Mouse (Mus musculus) testis, postnatal 10 days (tissue): ENCODE data around the gene Actbl2.

Source experiments
- DNase-seq: peaks from one replicate; pipeline ENCODE4 v3.0.0; 2021; ENCODE audit warnings: low spot score

Actbl2 gene

DNA sequence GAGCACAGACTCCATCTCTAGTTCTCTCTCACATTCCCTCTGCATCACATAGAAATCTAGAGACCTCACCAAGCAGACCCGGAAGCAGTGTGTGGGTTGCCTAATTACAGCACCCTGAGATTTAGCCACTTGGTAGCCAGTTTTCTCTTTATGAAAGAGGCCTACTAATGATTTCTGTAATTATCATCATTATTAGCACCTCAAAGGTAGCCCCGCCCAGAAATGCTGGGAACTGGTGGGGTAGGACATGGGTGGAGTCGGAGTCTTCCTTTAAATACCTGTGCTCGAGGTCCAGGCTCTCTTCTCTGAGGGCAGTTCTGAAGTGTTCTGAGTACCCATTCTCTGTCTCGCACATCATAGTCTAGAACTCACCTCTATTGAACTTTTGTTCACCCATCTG, at the start of gene Actbl2:
Gene Actbl2, plus strand, starts transcription at position 301 of the 400 bp plus-strand sequence.
- no peak for DNase-seq

- DNase-seq = no peak
These were observed 44.0 kb upstream of the Actbl2 start for GRCm38 (mm10) chr13:111210649-111211378.

- no peak for DNase-seq
These were observed 26.0 kb upstream of the Actbl2 start for GRCm38 (mm10) chr13:111228768-111229167.

DNA sequence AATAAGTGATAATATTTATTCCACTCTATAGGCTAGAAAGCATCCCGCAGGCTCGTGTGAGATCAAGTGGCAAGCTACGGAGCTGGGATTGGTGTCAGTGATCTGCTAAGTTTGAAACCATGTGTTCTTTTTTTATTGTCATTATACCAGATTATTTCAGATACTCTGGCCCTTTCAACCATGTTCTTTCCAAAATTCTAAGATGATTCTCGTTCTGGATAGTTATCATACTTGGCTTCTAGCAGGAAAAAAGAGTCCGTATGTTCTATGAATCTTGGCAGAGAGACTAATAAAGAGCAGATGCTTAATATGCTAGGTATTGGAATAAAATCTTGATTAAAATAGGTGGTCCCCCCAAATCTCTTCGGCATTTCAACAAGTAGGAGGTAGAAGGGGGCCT, 25.3 kb upstream of the Actbl2 start:
- no peak for DNase-seq

- DNase-seq = no peak
These were observed 22.4 kb upstream of the Actbl2 start for GRCm38 (mm10) chr13:111232416-111232815.

DNA sequence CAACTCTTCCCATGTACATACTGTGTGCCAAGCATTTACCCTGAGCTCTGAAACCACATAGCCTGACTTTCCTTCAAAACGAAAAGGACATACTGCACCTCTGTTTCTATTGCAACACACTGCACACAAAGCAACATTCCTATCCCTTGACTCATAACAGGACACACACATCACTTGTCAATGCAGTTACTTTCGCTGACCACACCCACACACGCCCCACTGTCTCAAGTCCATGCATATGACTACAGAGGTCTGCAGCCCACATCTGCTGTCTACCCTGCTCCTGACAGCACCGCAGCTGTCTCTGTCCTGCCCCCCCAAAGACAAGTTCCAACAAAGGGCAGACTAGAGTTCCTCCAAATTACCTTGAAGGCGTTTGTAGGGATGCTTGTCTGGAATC, 21.5 kb upstream of the Actbl2 start:
- DNase-seq = no peak

GRCm38 (mm10) chr13:111234573-111234972, 20.2 kb upstream of the Actbl2 start:
- DNase-seq = no peak

- DNase-seq = peak; percentile 45
These were observed 19.1 kb upstream of the Actbl2 start for GRCm38 (mm10) chr13:111235719-111236166.

DNA sequence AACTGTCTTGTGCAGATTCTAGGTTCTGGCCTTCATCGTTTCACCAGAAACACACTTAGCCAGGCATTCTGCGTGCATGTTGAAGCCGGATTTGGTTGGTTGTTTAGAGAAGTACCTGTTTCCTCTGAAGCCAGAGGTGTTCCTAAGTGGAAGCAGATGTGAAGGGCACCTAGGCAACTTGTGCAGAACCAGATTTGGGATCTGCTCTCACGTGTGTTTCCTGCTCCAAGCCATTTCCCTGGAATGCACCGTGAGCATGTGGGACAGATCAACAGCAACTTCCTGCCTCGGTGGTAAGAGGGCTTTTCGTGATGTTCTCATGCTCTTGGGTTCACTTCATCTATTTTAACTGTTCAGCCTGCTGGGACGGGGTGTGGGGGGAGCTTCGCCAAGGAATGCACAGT, 18.4 kb upstream of the Actbl2 start:
- no peak for DNase-seq

DNA sequence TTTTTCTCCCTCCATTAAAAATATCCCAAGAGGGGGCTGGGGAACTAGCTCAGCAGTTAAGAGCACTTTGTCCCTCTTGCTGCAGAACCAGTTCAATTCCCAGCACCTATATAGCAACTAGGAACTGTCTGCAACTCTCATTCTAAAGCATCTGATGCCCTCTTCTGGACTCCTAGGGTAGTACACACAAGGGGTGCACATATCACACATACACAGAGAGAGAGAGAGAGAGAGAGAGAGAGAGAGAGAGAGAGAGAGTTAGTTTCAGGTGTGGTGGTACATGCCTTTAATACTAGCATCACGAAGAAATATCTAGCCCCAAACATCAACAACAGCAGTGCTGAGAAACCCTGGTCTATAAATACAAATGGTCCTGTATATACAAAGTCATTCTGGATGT, 17.5 kb upstream of the Actbl2 start:
- no peak for DNase-seq

DNA sequence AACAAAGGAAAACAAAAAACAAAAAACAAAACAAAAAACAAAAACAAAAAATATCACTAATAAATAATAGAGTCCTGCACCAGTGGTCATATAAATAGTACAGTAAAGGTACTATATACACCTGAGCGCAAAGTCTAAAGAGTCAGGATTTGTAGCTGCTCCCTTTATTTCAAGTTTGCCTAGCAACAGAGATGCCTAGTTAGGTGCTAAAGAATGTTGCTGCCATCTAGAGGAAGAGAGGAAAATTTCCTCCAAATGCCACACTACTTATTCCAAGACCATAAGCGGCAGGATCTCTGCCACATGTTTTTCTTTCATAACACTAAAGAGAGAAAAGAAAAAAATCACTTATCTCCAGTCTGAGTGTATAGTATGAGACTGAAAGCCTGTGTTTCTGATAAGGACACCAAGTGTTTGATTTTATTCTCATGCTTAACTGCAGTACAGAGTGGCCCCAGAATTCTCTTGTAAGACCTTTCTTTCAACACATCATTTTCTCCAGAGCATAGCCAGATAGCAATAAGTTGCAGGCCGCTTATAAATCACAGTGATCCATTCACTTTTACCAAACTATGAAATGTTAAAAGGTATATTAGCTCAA, 16.8 kb upstream of the Actbl2 start:
- no peak for DNase-seq

- no peak for DNase-seq
These were observed 3.7 kb upstream of the Actbl2 start for GRCm38 (mm10) chr13:111251106-111251505.

DNA sequence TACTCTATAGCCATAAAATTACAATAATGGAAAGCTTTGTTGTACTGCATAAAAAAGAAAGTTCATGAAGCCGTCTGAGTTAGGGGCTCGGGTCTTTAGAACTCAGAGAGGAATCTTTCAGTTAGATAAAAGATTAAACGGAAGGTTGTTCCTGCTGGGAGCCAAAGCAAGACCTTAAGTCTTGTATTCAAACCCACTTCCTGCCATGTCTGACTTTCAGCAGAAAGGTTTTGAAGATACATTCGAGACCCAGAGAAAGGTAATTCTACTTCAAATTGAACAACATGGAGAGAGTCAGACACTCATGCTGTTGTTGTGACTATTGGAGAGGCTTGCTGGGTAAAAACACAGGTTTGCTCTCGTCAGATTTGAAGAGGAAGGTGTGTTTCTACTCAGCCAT, 3.0 kb upstream of the Actbl2 start:
- DNase-seq = no peak

GRCm38 (mm10) chr13:111258016-111258415, 3.2 kb downstream of the Actbl2 start:
- no peak for DNase-seq

DNA sequence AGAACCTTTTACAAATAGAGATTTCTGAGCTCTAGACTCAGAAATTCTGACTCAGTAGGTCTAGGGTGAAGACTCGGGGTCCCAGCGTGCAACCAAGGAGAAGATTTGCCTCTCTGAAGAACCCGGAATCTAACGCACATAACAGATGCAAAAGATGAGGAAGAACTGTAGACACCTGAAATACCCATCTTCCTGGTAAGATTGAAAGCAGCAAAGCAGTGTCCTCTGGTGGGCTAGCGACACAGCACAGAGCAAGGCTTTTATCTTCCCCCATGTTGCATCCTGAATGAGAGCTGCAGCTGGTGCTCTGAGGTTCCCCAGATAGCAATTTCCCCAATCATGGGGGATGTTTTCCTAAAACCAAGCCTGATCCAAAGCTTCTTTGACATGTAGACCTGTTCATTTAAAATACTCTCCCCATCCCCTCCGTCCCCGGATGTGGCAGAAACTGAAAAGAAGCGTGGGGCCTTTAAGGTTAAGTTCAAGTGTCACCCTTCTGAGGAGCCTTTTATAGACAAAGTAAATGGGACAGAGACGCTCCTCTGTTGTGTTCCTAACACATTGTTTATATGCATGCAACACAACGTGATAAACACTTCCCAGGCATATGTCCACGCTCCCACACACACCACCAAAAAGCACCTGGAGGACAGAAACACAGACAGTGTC, 3.7 kb downstream of the Actbl2 start:
- DNase-seq = no peak

DNA sequence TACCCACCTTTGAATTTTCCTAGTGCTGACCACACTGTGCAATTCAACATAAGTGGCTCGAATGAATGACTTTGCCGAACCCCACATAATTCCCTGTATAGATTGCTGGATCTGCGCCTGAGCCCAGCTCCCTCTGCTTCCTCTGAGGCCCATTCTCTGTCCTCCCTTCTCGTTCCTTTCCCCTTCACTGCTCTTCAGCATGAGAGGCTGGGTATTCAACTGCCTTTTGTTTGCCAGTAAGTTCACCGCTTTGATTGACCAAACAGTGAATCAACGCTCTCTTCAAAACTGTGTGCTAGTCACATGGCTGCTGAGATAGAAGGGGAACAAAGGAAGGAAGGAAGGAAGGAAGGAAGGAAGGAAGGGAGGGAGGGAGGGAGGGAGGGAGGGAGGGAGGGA, 4.3 kb downstream of the Actbl2 start:
- no peak for DNase-seq

- no peak for DNase-seq
These were observed 4.9 kb downstream of the Actbl2 start for GRCm38 (mm10) chr13:111259711-111260110.

GRCm38 (mm10) chr13:111263186-111263585, 8.4 kb downstream of the Actbl2 start:
- no peak for DNase-seq

GRCm38 (mm10) chr13:111263758-111264157, 8.9 kb downstream of the Actbl2 start:
- no peak for DNase-seq

- DNase-seq = no peak
These were observed 10.6 kb downstream of the Actbl2 start for GRCm38 (mm10) chr13:111265231-111266000.

DNA sequence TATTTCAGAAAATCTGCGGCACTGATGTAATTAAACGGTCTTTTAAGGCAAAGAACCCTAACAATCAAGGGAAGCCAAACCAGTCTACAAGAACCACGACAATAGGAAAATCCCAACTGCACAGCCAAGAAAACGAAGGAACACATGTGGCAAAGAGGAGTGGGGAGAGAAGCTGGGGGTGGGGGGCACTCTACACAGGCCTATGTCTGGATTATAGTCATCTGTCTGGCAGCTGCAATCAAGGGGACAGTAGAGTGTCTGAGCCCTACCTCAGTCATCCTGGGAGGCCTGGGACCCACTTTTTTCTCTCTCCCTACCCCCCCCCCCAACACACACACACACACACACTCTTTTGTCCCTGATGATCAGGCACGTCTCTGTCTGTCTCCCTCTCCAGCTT, 12.0 kb downstream of the Actbl2 start:
- no peak for DNase-seq

GRCm38 (mm10) chr13:111268992-111269391, 14.2 kb downstream of the Actbl2 start:
- no peak for DNase-seq
